Mouse (Mus musculus) E14TG2a.4 (cell line): Measurements from ENCODE around the gene Bcor.

ENCODE experiments used
- CTCF ChIP-seq: conservative IDR thresholded peaks from 2 replicates; pipeline ENCODE4 v1.5.1; 2014; ENCODE audit warnings: low read length
- POU5F1 ChIP-seq: IDR thresholded peaks from 2 replicates; pipeline ENCODE4 v1.6.1; 2014; ENCODE audit warnings: low read length, borderline replicate concordance

- TF ChIP-seq CTCF = no peak
- TF ChIP-seq POU5F1 = no peak
Measured at GRCm38 (mm10) chrX:12151996-12152904, 7.9 kb downstream of the Bcor start.
